Comparison of ENCODE assay signal across 8 mouse cellular contexts in genomic region chr3:93360045-93360444, GRCm38 (mm10). TPM values are rescaled to one million over a fixed set of nuclear protein-coding genes. Genes with fewer than 3 reads are reported as not detected.
A peak's percentile ranks its signal among the peaks of the same experiment; 100 is the strongest.
DNase-seq lines count a peak whose midpoint lies in the region; TF ChIP-seq lines count a peak whose summit lies in the region.

No protein-coding gene starts in this region.

- H3K27me3 ChIP-seq in heart, embryonic 10.5 days (ENCODE audit: insufficient read depth, poor library complexity, severe bottlenecking) = no peaks in the 10 kb centered on the region

- H3K4me1 ChIP-seq in heart, embryonic 10.5 days = no peaks in the 10 kb centered on the region
- H3K4me1 ChIP-seq in olfactory bulb, adult 2 months (ENCODE audit: control insufficient read depth, insufficient read depth, low read length) = no peaks in the 10 kb centered on the region

- intact Hi-C loops in heart, postnatal 10 days (cut with DNase I) = loop anchor here (2.0 to 5.0 kb wide), 2 partner anchors 229 to 247 kb away; no protein-coding TSS in a partner anchor
- intact Hi-C loops in left cerebral cortex, postnatal 36 days (cut with DNase I) = loop anchor here (2.0 to 5.0 kb wide), 2 partner anchors 49 to 228 kb away; no protein-coding TSS in a partner anchor

- H3K27ac ChIP-seq in heart, embryonic 10.5 days = no peak overlapping the region
- no peak overlapping the region for H3K27ac ChIP-seq in olfactory bulb, adult 2 months (ENCODE audit: insufficient read depth, low read depth, low read length)

- peak; percentile 32 to 63 for DNase-seq in heart, postnatal 10 days
- no peak for DNase-seq in heart, embryonic 10.5 days (ENCODE audit: low spot score)
- DNase-seq in NIH3T3 (ENCODE audit: low read depth) = peak; percentile 55
- DNase-seq in embryo, embryonic 9.5 days (ENCODE audit: extremely low spot score) = peak; percentile 58
- peak; percentile 46 for DNase-seq in induced T-regulatory cell, adult 2 months (ENCODE audit: low read depth)
- peak; percentile 62 to 63 for DNase-seq in left cerebral cortex, postnatal 36 days (ENCODE audit: low spot score in 2 of 2)
- peak; percentile 87 for DNase-seq in thymus, postnatal 4 days

- WGBS in heart, embryonic 10.5 days = 20% methylated on average over 7 of the region's 7 CpGs
- WGBS in olfactory bulb, adult 2 months = 18% methylated on average over 7 of the region's 7 CpGs

- H3K4me3 ChIP-seq in heart, embryonic 10.5 days = no peak overlapping the region
- H3K4me3 ChIP-seq in olfactory bulb, adult 2 months (ENCODE audit: insufficient read depth, low read depth, low read length) = no peak overlapping the region

- H3K9me3 ChIP-seq in heart, embryonic 10.5 days = no peaks in the 10 kb centered on the region

- H3K36me3 ChIP-seq in heart, embryonic 10.5 days = no peaks in the 10 kb centered on the region

- TF ChIP-seq POLR2A in olfactory bulb, adult 2 months (IDR thresholded peaks at IDR 0.05; ENCODE audit: insufficient read depth, low read depth, low read length) = no peak

- TF ChIP-seq CTCF in olfactory bulb, adult 2 months (IDR thresholded peaks at IDR 0.05; ENCODE audit: insufficient read depth, low read depth, low read length) = peak; percentile 60; the same call in 1 of the 2 replicates

RNA-seq across cellular contexts. Expression of gene Rptn, which starts 33.5 kb away (rescaled TPM):
- total RNA-seq in heart, postnatal 10 days (2021) = not detected
- polyA plus RNA-seq in heart, embryonic 10.5 days (2016; fragmentation: Nextera tagmentation; extraction: Ambion mirVana) = not detected in 2 replicates
- total RNA-seq in left cerebral cortex, postnatal 36 days (2021) = not detected
- not detected in 2 replicates for polyA plus RNA-seq in olfactory bulb, adult 2 months (2012; ENCODE audit: insufficient read depth, insufficient read length, low replicate concordance, missing spikeins)

RNA-seq across cellular contexts. Expression of gene Hrnr, which starts 40.5 kb away (rescaled TPM):
- not detected for total RNA-seq in heart, postnatal 10 days (2021)
- polyA plus RNA-seq in heart, embryonic 10.5 days (2016; fragmentation: Nextera tagmentation; extraction: Ambion mirVana) = not detected in 2 replicates
- not detected for total RNA-seq in left cerebral cortex, postnatal 36 days (2021)
- polyA plus RNA-seq in olfactory bulb, adult 2 months (2012; ENCODE audit: insufficient read depth, insufficient read length, low replicate concordance, missing spikeins) = not detected in 2 replicates
